Mouse (Mus musculus): ENCODE measurements around the gene H2-D1. TPM values are rescaled to one million over a fixed set of nuclear protein-coding genes. Genes with fewer than 3 reads are reported as not detected.

The H2-D1 gene
- polyA plus RNA-seq, 1 experiment from 2014 or later, result 46.0 TPM

GRCm38 (mm10) chr17:35242015-35242941, 20.3 kb upstream of the H2-D1 start:
- Histone ChIP-seq H3K4me2 (replicated peaks) (peak overlapping the region; percentile 92), H3K27ac (peak overlapping the region; percentile 98), H3K9ac (peak overlapping the region; percentile 96), H3K36me3 (peaks cover 40% of the 10 kb centered on the region), H3K4me1 (peaks cover 43% of the 10 kb centered on the region), H3K9me3 (replicated peaks) (no peaks in the 10 kb centered on the region), H3K4me3 (peak overlapping the region; percentile 75), H3K27me3 (no peaks in the 10 kb centered on the region)
- ATAC-seq (ENCODE audit: low FRiP score), result peak; percentile 62
- WGBS, result under 1% methylated on average over 55 of the region's 55 CpGs

- Histone ChIP-seq H3K9ac (peak overlapping the region; percentile 96), H3K4me3 (peak overlapping the region; percentile 75), H3K4me2 (replicated peaks) (peak overlapping the region; percentile 92), H3K4me1 (peaks cover 43% of the 10 kb centered on the region), H3K27me3 (no peaks in the 10 kb centered on the region), H3K9me3 (replicated peaks) (no peaks in the 10 kb centered on the region), H3K27ac (peak overlapping the region; percentile 98), H3K36me3 (peaks cover 48% of the 10 kb centered on the region)
- peak; percentile 5; the same call in 1 of the 2 replicates for ATAC-seq (ENCODE audit: low FRiP score)
- WGBS, result 6% methylated on average over 16 of the region's 16 CpGs
These were observed 19.4 kb upstream of the H2-D1 start for GRCm38 (mm10) chr17:35243086-35243485.

- H3K36me3 ChIP-seq, result peaks cover 67% of the 10 kb centered on the region
- no peaks in the 10 kb centered on the region for H3K9me3 ChIP-seq (replicated peaks)
- peak overlapping the region; percentile 92 for H3K4me2 ChIP-seq (replicated peaks)
- H3K4me1 ChIP-seq, result peaks cover 43% of the 10 kb centered on the region
- no peaks in the 10 kb centered on the region for H3K27me3 ChIP-seq
- no peak for ATAC-seq (ENCODE audit: low FRiP score)
- WGBS, result 74% methylated on average over 2 of the region's 2 CpGs
- peak overlapping the region; percentile 75 for H3K4me3 ChIP-seq
- peak overlapping the region; percentile 96; the same call in 1 of the 2 replicates for H3K9ac ChIP-seq
- H3K27ac ChIP-seq, result no peak overlapping the region
These were observed 17.5 kb upstream of the H2-D1 start for GRCm38 (mm10) chr17:35244999-35245398.

- WGBS, result 87% methylated on average over 15 of the region's 15 CpGs
- peaks cover 77% of the 10 kb centered on the region for H3K36me3 ChIP-seq
- no peak overlapping the region; the same call in 1 of the 2 replicates for H3K27ac ChIP-seq
- ATAC-seq (ENCODE audit: low FRiP score), result no peak
- peak overlapping the region; percentile 92 for H3K4me2 ChIP-seq (replicated peaks)
- no peaks in the 10 kb centered on the region for H3K27me3 ChIP-seq
- H3K9me3 ChIP-seq (replicated peaks), result no peaks in the 10 kb centered on the region
- H3K4me3 ChIP-seq, result 0 out of 2 replicates have a peak overlapping the region, but pooled peaks have one; percentile 75
- H3K9ac ChIP-seq, result 0 out of 2 replicates have a peak overlapping the region, but pooled peaks have one; percentile 37
- peaks cover 36% of the 10 kb centered on the region for H3K4me1 ChIP-seq
These were observed 16.6 kb upstream of the H2-D1 start for GRCm38 (mm10) chr17:35245731-35246623.

- peaks cover 87% of the 10 kb centered on the region for H3K36me3 ChIP-seq
- H3K9ac ChIP-seq, result no peak overlapping the region
- WGBS, result 91% methylated on average over 7 of the region's 7 CpGs
- no peaks in the 10 kb centered on the region for H3K9me3 ChIP-seq (replicated peaks)
- no peak for ATAC-seq (ENCODE audit: low FRiP score)
- H3K4me3 ChIP-seq, result no peak overlapping the region
- H3K4me2 ChIP-seq (replicated peaks), result no peak overlapping the region
- no peak overlapping the region for H3K27ac ChIP-seq
- H3K27me3 ChIP-seq, result no peaks in the 10 kb centered on the region
- H3K4me1 ChIP-seq, result peaks cover 36% of the 10 kb centered on the region
These were observed 15.4 kb upstream of the H2-D1 start for GRCm38 (mm10) chr17:35247144-35247543.

- Histone ChIP-seq H3K4me2 (replicated peaks) (no peak overlapping the region), H3K36me3 (peaks cover 97% of the 10 kb centered on the region), H3K4me3 (no peak overlapping the region), H3K9me3 (replicated peaks) (no peaks in the 10 kb centered on the region), H3K27ac (no peak overlapping the region), H3K27me3 (no peaks in the 10 kb centered on the region), H3K9ac (no peak overlapping the region), H3K4me1 (peaks cover 27% of the 10 kb centered on the region)
- WGBS, result 86% methylated on average over 14 of the region's 14 CpGs
- no peak for ATAC-seq (ENCODE audit: low FRiP score)
These were observed 13.5 kb upstream of the H2-D1 start for GRCm38 (mm10) chr17:35248986-35249385.

GRCm38 (mm10) chr17:35249451-35250197, 12.9 kb upstream of the H2-D1 start:
- 89% methylated on average over 19 of the region's 19 CpGs for WGBS
- no peak overlapping the region for H3K27ac ChIP-seq
- peak overlapping the region; percentile 27; the same call in 1 of the 2 replicates for H3K9ac ChIP-seq
- peaks cover 94% of the 10 kb centered on the region for H3K36me3 ChIP-seq
- H3K9me3 ChIP-seq (replicated peaks), result no peaks in the 10 kb centered on the region
- peaks cover 21% of the 10 kb centered on the region for H3K4me1 ChIP-seq
- H3K4me2 ChIP-seq (replicated peaks), result no peak overlapping the region
- H3K4me3 ChIP-seq, result no peak overlapping the region
- H3K27me3 ChIP-seq, result no peaks in the 10 kb centered on the region
- ATAC-seq (ENCODE audit: low FRiP score), result no peak

- Histone ChIP-seq H3K4me2 (replicated peaks) (no peak overlapping the region), H3K27me3 (no peaks in the 10 kb centered on the region), H3K9me3 (replicated peaks) (no peaks in the 10 kb centered on the region), H3K36me3 (peaks cover 87% of the 10 kb centered on the region), H3K4me1 (peaks cover 11% of the 10 kb centered on the region), H3K4me3 (no peak overlapping the region), H3K9ac (no peak overlapping the region), H3K27ac (no peak overlapping the region)
- ATAC-seq (ENCODE audit: low FRiP score), result no peak
- 92% methylated on average over 3 of the region's 3 CpGs for WGBS
These were observed 12.0 kb upstream of the H2-D1 start for GRCm38 (mm10) chr17:35250348-35251120.

- Histone ChIP-seq H3K4me3 (no peak overlapping the region), H3K9ac (no peak overlapping the region; the same call in 1 of the 2 replicates), H3K27ac (no peak overlapping the region), H3K36me3 (peaks cover 80% of the 10 kb centered on the region), H3K9me3 (replicated peaks) (no peaks in the 10 kb centered on the region), H3K27me3 (no peaks in the 10 kb centered on the region), H3K4me2 (replicated peaks) (no peak overlapping the region), H3K4me1 (peaks cover 4% of the 10 kb centered on the region)
- WGBS, result 87% methylated on average over 15 of the region's 15 CpGs
- ATAC-seq (ENCODE audit: low FRiP score), result no peak
These were observed 11.3 kb upstream of the H2-D1 start for GRCm38 (mm10) chr17:35251162-35251719.

- no peak overlapping the region for H3K4me3 ChIP-seq
- no peaks in the 10 kb centered on the region for H3K27me3 ChIP-seq
- peaks cover 72% of the 10 kb centered on the region for H3K36me3 ChIP-seq
- ATAC-seq (ENCODE audit: low FRiP score), result no peak
- no peak overlapping the region for H3K27ac ChIP-seq
- H3K4me2 ChIP-seq (replicated peaks), result no peak overlapping the region
- H3K9me3 ChIP-seq (replicated peaks), result no peaks in the 10 kb centered on the region
- H3K4me1 ChIP-seq, result no peaks in the 10 kb centered on the region
- 84% methylated on average over 5 of the region's 5 CpGs for WGBS
- no peak overlapping the region for H3K9ac ChIP-seq
These were observed 10.5 kb upstream of the H2-D1 start for GRCm38 (mm10) chr17:35251981-35252380.

Measured in hindbrain, embryonic 12.5 days (tissue).